Mouse (Mus musculus) fat pad, adult 2 months (tissue): ENCODE measurements around the gene Gm11639.

Source experiments
- DNase-seq: peaks from one replicate; pipeline ENCODE4 v3.0.0-alpha.2; 2011; ENCODE audit warnings: low read depth, low spot score; ENCODE audit errors: extremely low read depth

The Gm11639 gene

GRCm38 (mm10) chr11:104685548-104685947, at the start of gene Gm11639:
Gene Gm11639, plus strand, starts transcription at chr11:104685707.
- DNase-seq: no peak

GRCm38 (mm10) chr11:104637010-104637409, 48.5 kb upstream of the Gm11639 start:
- DNase-seq: no peak

- DNase-seq: no peak
These were observed 47.5 kb upstream of the Gm11639 start for GRCm38 (mm10) chr11:104638006-104638405.

GRCm38 (mm10) chr11:104638906-104639305, 46.6 kb upstream of the Gm11639 start:
- DNase-seq: no peak

GRCm38 (mm10) chr11:104639634-104640033, 45.9 kb upstream of the Gm11639 start:
- no peak for DNase-seq

- no peak for DNase-seq
These were observed 44.6 kb upstream of the Gm11639 start for GRCm38 (mm10) chr11:104640894-104641293.

GRCm38 (mm10) chr11:104643236-104643635, 42.3 kb upstream of the Gm11639 start:
- DNase-seq: peak; percentile 87

GRCm38 (mm10) chr11:104645402-104645801, 40.1 kb upstream of the Gm11639 start:
- DNase-seq: no peak

- no peak for DNase-seq
These were observed 39.3 kb upstream of the Gm11639 start for GRCm38 (mm10) chr11:104646173-104646572.

- DNase-seq: no peak
These were observed 38.9 kb upstream of the Gm11639 start for GRCm38 (mm10) chr11:104646611-104647010.

GRCm38 (mm10) chr11:104647188-104647867, 38.2 kb upstream of the Gm11639 start:
- no peak for DNase-seq

- no peak for DNase-seq
These were observed 36.9 kb upstream of the Gm11639 start for GRCm38 (mm10) chr11:104648571-104648970.

GRCm38 (mm10) chr11:104660599-104660998, 24.9 kb upstream of the Gm11639 start:
- no peak for DNase-seq

- DNase-seq: no peak
These were observed 24.4 kb upstream of the Gm11639 start for GRCm38 (mm10) chr11:104661106-104661505.

GRCm38 (mm10) chr11:104661531-104662205, 23.8 kb upstream of the Gm11639 start:
- no peak for DNase-seq

GRCm38 (mm10) chr11:104662573-104662972, 22.9 kb upstream of the Gm11639 start:
- DNase-seq: no peak

GRCm38 (mm10) chr11:104663241-104663877, 22.1 kb upstream of the Gm11639 start:
- no peak for DNase-seq

GRCm38 (mm10) chr11:104663878-104664261, 21.6 kb upstream of the Gm11639 start:
- no peak for DNase-seq

- DNase-seq: no peak
These were observed 21.1 kb upstream of the Gm11639 start for GRCm38 (mm10) chr11:104664441-104664840.

GRCm38 (mm10) chr11:104667399-104667798, 18.1 kb upstream of the Gm11639 start:
- DNase-seq: no peak

- DNase-seq: no peak
These were observed 12.1 kb upstream of the Gm11639 start for GRCm38 (mm10) chr11:104673412-104673811.

- no peak for DNase-seq
These were observed 10.7 kb upstream of the Gm11639 start for GRCm38 (mm10) chr11:104674768-104675167.
